Mouse (Mus musculus) CD8-positive naive resting alpha-beta T cell, adult 2 months (primary cell): ENCODE measurements around the gene Dctn5.
A peak's percentile ranks its signal among the peaks of the same experiment; 100 is the strongest.
"Not testable (repeated sequence)": the region's sequence is repeated elsewhere in the genome, so short reads cannot be mapped to it uniquely, and the experiment has no call there.

Source experiments
- DNase-seq, 2 experiments: peaks; one replicate each; pipeline ENCODE4 v3.0.0; 2022; ENCODE audit warnings: low read depth in 2 of 2, low spot score in 2 of 2

Dctn5 gene

GRCm38 (mm10) chr7:122132497-122133337, at the start of gene Dctn5, which contains the start of gene Palb2:
Dctn5 (plus strand) TSS chr7:122133041.
Palb2 (minus strand) TSS chr7:122132985.
- DNase-seq, result peak; percentile 96 to 99

GRCm38 (mm10) chr7:122087195-122087982, 45.5 kb upstream of the Dctn5 start:
- no peak for DNase-seq

GRCm38 (mm10) chr7:122094564-122095330, 38.1 kb upstream of the Dctn5 start:
- no peak for DNase-seq

- DNase-seq, result no peak
Observed at GRCm38 (mm10) chr7:122098009-122098408, 34.8 kb upstream of the Dctn5 start.

- peak; percentile 50 to 54 for DNase-seq
Observed at GRCm38 (mm10) chr7:122099222-122099621, 33.6 kb upstream of the Dctn5 start.

- not testable (repeated sequence) for DNase-seq
Observed at GRCm38 (mm10) chr7:122101014-122101746, 31.7 kb upstream of the Dctn5 start.

GRCm38 (mm10) chr7:122101747-122102244, 31.0 kb upstream of the Dctn5 start, which contains the start of gene Ndufab1:
Ndufab1 (minus strand) TSS chr7:122101886.
- DNase-seq, result peak; percentile 69 to 71

- no peak for DNase-seq
Observed at GRCm38 (mm10) chr7:122108206-122108605, 24.6 kb upstream of the Dctn5 start.

GRCm38 (mm10) chr7:122123518-122123917, 9.3 kb upstream of the Dctn5 start:
- DNase-seq, result no peak

GRCm38 (mm10) chr7:122125636-122126035, 7.2 kb upstream of the Dctn5 start:
- DNase-seq, result no peak

- DNase-seq, result no peak
Observed at GRCm38 (mm10) chr7:122126946-122127345, 5.9 kb upstream of the Dctn5 start.

GRCm38 (mm10) chr7:122131834-122132233, 1.0 kb upstream of the Dctn5 start:
- no peak for DNase-seq

GRCm38 (mm10) chr7:122133338-122133625, 441 bp downstream of the Dctn5 start:
- DNase-seq, result no peak

GRCm38 (mm10) chr7:122135070-122135469, 2.2 kb downstream of the Dctn5 start:
- DNase-seq, result peak; percentile 15 to 36

GRCm38 (mm10) chr7:122137071-122137470, 4.2 kb downstream of the Dctn5 start:
- no peak for DNase-seq

GRCm38 (mm10) chr7:122138190-122138589, 5.3 kb downstream of the Dctn5 start:
- DNase-seq, result no peak

GRCm38 (mm10) chr7:122140991-122141390, 8.2 kb downstream of the Dctn5 start:
- no peak for DNase-seq

GRCm38 (mm10) chr7:122152473-122152872, 19.6 kb downstream of the Dctn5 start:
- DNase-seq, result no peak

- DNase-seq, result no peak
Observed at GRCm38 (mm10) chr7:122158488-122158887, 25.6 kb downstream of the Dctn5 start.
